8 mouse cellular contexts compared by ENCODE assay signal in genomic region chr4:150373111-150374109, GRCm38 (mm10).
DNase-seq lines count a peak whose midpoint lies in the region; ATAC-seq and TF ChIP-seq lines count a peak whose summit lies in the region.

No protein-coding gene starts in this region.

- no peaks in the 10 kb centered on the region for H3K9me3 ChIP-seq in megakaryocyte, embryonic 14.5 days
- no peaks in the 10 kb centered on the region for H3K9me3 ChIP-seq in forebrain, embryonic 16.5 days (ENCODE audit: control insufficient read depth, low read length)
- H3K9me3 ChIP-seq in hindbrain, embryonic 11.5 days (ENCODE audit: control insufficient read depth, low read length): no peaks in the 10 kb centered on the region
- H3K9me3 ChIP-seq in liver, postnatal 0 days (ENCODE audit: low read length): no peaks in the 10 kb centered on the region
- H3K9me3 ChIP-seq in neural tube, embryonic 13.5 days: no peaks in the 10 kb centered on the region

- peak overlapping the region; percentile 61 for H3K27ac ChIP-seq in forebrain, embryonic 16.5 days (ENCODE audit: low read length)
- H3K27ac ChIP-seq in hindbrain, embryonic 11.5 days (ENCODE audit: low read depth, low read length): peak overlapping the region; percentile 94
- H3K27ac ChIP-seq in liver, postnatal 0 days (ENCODE audit: low read depth): peak overlapping the region; percentile 53
- H3K27ac ChIP-seq in neural tube, embryonic 13.5 days (replicated peaks): peak overlapping the region; percentile 94

- no peaks in the 10 kb centered on the region for H3K36me3 ChIP-seq in megakaryocyte, embryonic 14.5 days (replicated peaks; ENCODE audit: low read length)
- no peaks in the 10 kb centered on the region for H3K36me3 ChIP-seq in forebrain, embryonic 16.5 days (ENCODE audit: control insufficient read depth, insufficient read depth)
- no peaks in the 10 kb centered on the region for H3K36me3 ChIP-seq in hindbrain, embryonic 11.5 days (ENCODE audit: control insufficient read depth, insufficient read depth, low read length)
- H3K36me3 ChIP-seq in liver, postnatal 0 days (replicated peaks; ENCODE audit: insufficient read depth, low read length): no peaks in the 10 kb centered on the region
- no peaks in the 10 kb centered on the region for H3K36me3 ChIP-seq in neural tube, embryonic 13.5 days

- WGBS in forebrain, embryonic 16.5 days: 3% methylated on average over 15 of the region's 15 CpGs
- WGBS in hindbrain, embryonic 11.5 days: 8% methylated on average over 15 of the region's 15 CpGs
- 14% methylated on average over 15 of the region's 15 CpGs for WGBS in liver, postnatal 0 days (ENCODE audit: insufficient replicate concordance)
- WGBS in neural tube, embryonic 13.5 days: 2% methylated on average over 15 of the region's 15 CpGs

- no peak for TF ChIP-seq EP300 in liver, postnatal 0 days (IDR thresholded peaks at IDR 0.05; ENCODE audit: low read depth)

- H3K4me3 ChIP-seq in megakaryocyte, embryonic 14.5 days (replicated peaks): peak overlapping the region; percentile 94
- peak overlapping the region; percentile 64 for H3K4me3 ChIP-seq in forebrain, embryonic 16.5 days (replicated peaks; ENCODE audit: low read length)
- H3K4me3 ChIP-seq in hindbrain, embryonic 11.5 days (ENCODE audit: low read depth, low read length): peak overlapping the region; percentile 50
- 0 out of 2 replicates have a peak overlapping the region, but pooled peaks have one; percentile 68 for H3K4me3 ChIP-seq in liver, postnatal 0 days (ENCODE audit: low read depth, low read length)
- H3K4me3 ChIP-seq in neural tube, embryonic 13.5 days: peak overlapping the region; percentile 50

- peaks cover 84% of the 10 kb centered on the region for H3K4me1 ChIP-seq in megakaryocyte, embryonic 14.5 days
- peaks cover 51% of the 10 kb centered on the region for H3K4me1 ChIP-seq in forebrain, embryonic 16.5 days (replicated peaks; ENCODE audit: control insufficient read depth, insufficient read depth, low read length)
- peaks cover 18% of the 10 kb centered on the region for H3K4me1 ChIP-seq in hindbrain, embryonic 11.5 days (replicated peaks; ENCODE audit: control insufficient read depth, insufficient read depth, low read length)
- peaks cover 40% of the 10 kb centered on the region for H3K4me1 ChIP-seq in liver, postnatal 0 days (ENCODE audit: insufficient read depth)
- H3K4me1 ChIP-seq in neural tube, embryonic 13.5 days (replicated peaks): peaks cover 90% of the 10 kb centered on the region

- no peaks in the 10 kb centered on the region for H3K27me3 ChIP-seq in megakaryocyte, embryonic 14.5 days (replicated peaks)
- H3K27me3 ChIP-seq in forebrain, embryonic 16.5 days (replicated peaks; ENCODE audit: control insufficient read depth, insufficient read depth, low read length): no peaks in the 10 kb centered on the region
- no peaks in the 10 kb centered on the region for H3K27me3 ChIP-seq in hindbrain, embryonic 11.5 days (ENCODE audit: control insufficient read depth, insufficient read depth, low read length)
- H3K27me3 ChIP-seq in liver, postnatal 0 days (ENCODE audit: insufficient read depth, low read length): no peaks in the 10 kb centered on the region
- no peaks in the 10 kb centered on the region for H3K27me3 ChIP-seq in neural tube, embryonic 13.5 days

- ATAC-seq in megakaryocyte, adult 5-6 weeks (ENCODE audit: poor library complexity, severe bottlenecking): no peak
- ATAC-seq in forebrain, embryonic 16.5 days: peak; percentile 60
- ATAC-seq in hindbrain, embryonic 11.5 days (ENCODE audit: low FRiP score): peak; percentile 36
- ATAC-seq in liver, postnatal 0 days: no peak
- peak; percentile 52 for ATAC-seq in neural tube, embryonic 13.5 days (ENCODE audit: low read depth)
- no peak; the same call in 1 of the 2 replicates for ATAC-seq in granulocyte monocyte progenitor cell, adult 5-6 weeks (replicated peaks; ENCODE audit: poor library complexity, severe bottlenecking)

- TF ChIP-seq CTCF in liver, postnatal 0 days (IDR thresholded peaks at IDR 0.05; ENCODE audit: low read depth): no peak

- peak overlapping the region; percentile 20; the same call in 1 of the 2 replicates for H3K9ac ChIP-seq in forebrain, embryonic 16.5 days (replicated peaks; ENCODE audit: low read depth, low read length)
- H3K9ac ChIP-seq in hindbrain, embryonic 11.5 days (ENCODE audit: low read depth, low read length): peak overlapping the region; percentile 43
- H3K9ac ChIP-seq in liver, postnatal 0 days (replicated peaks): peak overlapping the region; percentile 16; the same call in 1 of the 2 replicates
- H3K9ac ChIP-seq in neural tube, embryonic 13.5 days: peak overlapping the region; percentile 86

- peak; percentile 74 for DNase-seq in brain, adult 2 months (ENCODE audit: low read depth, low spot score)
- DNase-seq in hindbrain, embryonic 11.5 days (ENCODE audit: low spot score): peak; percentile 56
- no peak for DNase-seq in liver, postnatal 0 days

- H3K4me2 ChIP-seq in forebrain, embryonic 16.5 days (ENCODE audit: low read length): peak overlapping the region; percentile 100
- peak overlapping the region; percentile 85 for H3K4me2 ChIP-seq in hindbrain, embryonic 11.5 days (replicated peaks; ENCODE audit: low read depth, low read length)
- peak overlapping the region; percentile 96 for H3K4me2 ChIP-seq in liver, postnatal 0 days (ENCODE audit: low read depth, low read length)
- peak overlapping the region; percentile 85 for H3K4me2 ChIP-seq in neural tube, embryonic 13.5 days

Comparison
In these comparisons a context has a peak if more than half of its experiments do, and no peak if none do; other contexts are left out.
1. ATAC-seq: peak in forebrain, embryonic 16.5 days (single experiment), hindbrain, embryonic 11.5 days (single experiment) and neural tube, embryonic 13.5 days (single experiment); none in megakaryocyte, adult 5-6 weeks (single experiment), liver, postnatal 0 days (single experiment) and granulocyte monocyte progenitor cell, adult 5-6 weeks (single experiment).
2. H3K9ac ChIP-seq: peak in every context shown above with its lines; median percentile 86 in neural tube, embryonic 13.5 days; 43 in hindbrain, embryonic 11.5 days; 20 in forebrain, embryonic 16.5 days; 16 in liver, postnatal 0 days.
3. Peak in every context shown above with its lines, with median percentiles within 50 percentile points of each other: H3K4me3 ChIP-seq, H3K27ac ChIP-seq and H3K4me2 ChIP-seq.